Mouse (Mus musculus): Measurements from ENCODE around the gene Rsph9. TPM values are rescaled to one million over a fixed set of nuclear protein-coding genes. Genes with fewer than 3 reads are reported as not detected.

Gene Rsph9
- total and polyA plus RNA-seq, 3 experiments: 0.29 TPM; not detected in 2

GRCm38 (mm10) chr17:46081042-46081441, 63.0 kb downstream of the Rsph9 start:
- Histone ChIP-seq H3K27ac (ENCODE audit: control insufficient read depth, low read depth, low read length) (no peak overlapping the region), H3K36me3 (ENCODE audit: control insufficient read depth in 1 of 2, insufficient read depth in 2 of 2, low read length in 2 of 2) (peaks cover 0 to 15% of the 10 kb centered on the region in 2 experiments; a peak in 2 of 4 replicates), H3K27me3 (ENCODE audit: control insufficient read depth in 1 of 2, insufficient read depth in 2 of 2, low read length in 2 of 2) (no peaks in the 10 kb centered on the region), H3K79me2 (ENCODE audit: control insufficient read depth, insufficient read depth, low read length, poor library complexity) (no peaks in the 10 kb centered on the region; the same call in 1 of the 2 replicates), H3K4me3 (ENCODE audit: control insufficient read depth in 1 of 2, insufficient read depth in 1 of 2, low read depth in 2 of 2, low read length in 2 of 2) (no peak overlapping the region), H3K9me3 (replicated peaks; ENCODE audit: insufficient read depth, low read length) (no peaks in the 10 kb centered on the region), H3K4me1 (ENCODE audit: control insufficient read depth in 1 of 2, insufficient read depth in 2 of 2, low read length in 2 of 2) (peaks cover 13 to 16% of the 10 kb centered on the region in 2 experiments; a peak in 3 of 4 replicates), H3K9ac (ENCODE audit: control insufficient read depth, low read depth, low read length, poor library complexity, severe bottlenecking) (no peak overlapping the region)
- TF ChIP-seq CHD2 (IDR thresholded peaks at IDR 0.05; ENCODE audit: low read length) (no peak), POLR2A (IDR thresholded peaks at IDR 0.05; ENCODE audit: control insufficient read depth in 1 of 2, insufficient read depth in 1 of 2, low read depth in 1 of 2, low read length in 2 of 2, poor library complexity in 1 of 2) (no peak), EP300 (IDR thresholded peaks at IDR 0.05; ENCODE audit: low read depth in 1 of 2, low read length in 2 of 2) (no peak), HCFC1 (IDR thresholded peaks at IDR 0.05; ENCODE audit: low read depth, low read length) (no peak), MEF2A (IDR thresholded peaks at IDR 0.05; ENCODE audit: extremely low read depth, insufficient replicate concordance, low read depth, low read length, poor library complexity, severe bottlenecking) (no peak), ETS1 (IDR thresholded peaks at IDR 0.05; ENCODE audit: low read depth, low read length) (no peak), POLR2AphosphoS2 (IDR thresholded peaks at IDR 0.05; ENCODE audit: low read length) (no peak), E2F4 (IDR thresholded peaks at IDR 0.05; ENCODE audit: borderline replicate concordance, low read depth, low read length) (no peak), KAT2A (conservative IDR thresholded peaks at IDR 0.05; ENCODE audit: low read depth, low read length) (no peak), SMC3 (IDR thresholded peaks at IDR 0.05; ENCODE audit: low read depth, low read length) (no peak), SIN3A (IDR thresholded peaks at IDR 0.05; ENCODE audit: low read length) (no peak), GABPA (IDR thresholded peaks at IDR 0.05; ENCODE audit: low read depth, low read length) (no peak), NRF1 (IDR thresholded peaks at IDR 0.05; ENCODE audit: insufficient read depth, low read depth, low read length, poor library complexity, severe bottlenecking) (no peak), MXI1 (IDR thresholded peaks at IDR 0.05; ENCODE audit: low read depth, low read length) (no peak), NELFE (IDR thresholded peaks at IDR 0.05; ENCODE audit: low read depth, low read length) (no peak), ZNF384 (IDR thresholded peaks at IDR 0.05; ENCODE audit: low read depth, low read length) (no peak), CHD1 (IDR thresholded peaks at IDR 0.05; ENCODE audit: low read depth, low read length) (no peak), GATA1 (IDR thresholded peaks at IDR 0.05; ENCODE audit: low read depth, low read length) (no peak), ZKSCAN1 (IDR thresholded peaks at IDR 0.05; ENCODE audit: low read depth, low read length) (no peak)
- no peak for DNase-seq (ENCODE audit: low read depth, low spot score)

- Histone ChIP-seq H3K79me2 (ENCODE audit: control insufficient read depth, insufficient read depth, low read length, poor library complexity) (no peaks in the 10 kb centered on the region; the same call in 1 of the 2 replicates), H3K9me3 (replicated peaks; ENCODE audit: insufficient read depth, low read length) (no peaks in the 10 kb centered on the region)
- DNase-seq (ENCODE audit: low read depth, low spot score): no peak
Observed at GRCm38 (mm10) chr17:46080388-46080787, 63.6 kb downstream of the Rsph9 start.

More at GRCm38 (mm10) chr17:46080388-46080787, 63.6 kb downstream of the Rsph9 start:
- no peak overlapping the region for H3K27ac ChIP-seq (ENCODE audit: control insufficient read depth, low read depth, low read length)
- peaks cover 17 to 23% of the 10 kb centered on the region in 2 experiments for H3K4me1 ChIP-seq (ENCODE audit: control insufficient read depth in 1 of 2, insufficient read depth in 2 of 2, low read length in 2 of 2)
- no peak for TF ChIP-seq ZC3H11A (IDR thresholded peaks at IDR 0.05; ENCODE audit: low read depth, low read length)
- TF ChIP-seq TAL1 (IDR thresholded peaks at IDR 0.05; ENCODE audit: low read length): no peak
- H3K4me3 ChIP-seq (ENCODE audit: control insufficient read depth in 1 of 2, insufficient read depth in 1 of 2, low read depth in 2 of 2, low read length in 2 of 2): no peak overlapping the region
- H3K9ac ChIP-seq (ENCODE audit: control insufficient read depth, low read depth, low read length, poor library complexity, severe bottlenecking): no peak overlapping the region
- no peaks in the 10 kb centered on the region for H3K27me3 ChIP-seq (ENCODE audit: control insufficient read depth in 1 of 2, insufficient read depth in 2 of 2, low read length in 2 of 2)
- H3K36me3 ChIP-seq (ENCODE audit: control insufficient read depth in 1 of 2, insufficient read depth in 2 of 2, low read length in 2 of 2): peaks cover 0 to 22% of the 10 kb centered on the region in 2 experiments; a peak in 2 of 4 replicates
